17 mouse cellular contexts compared by ENCODE assay signal in the genomic region with DNA sequence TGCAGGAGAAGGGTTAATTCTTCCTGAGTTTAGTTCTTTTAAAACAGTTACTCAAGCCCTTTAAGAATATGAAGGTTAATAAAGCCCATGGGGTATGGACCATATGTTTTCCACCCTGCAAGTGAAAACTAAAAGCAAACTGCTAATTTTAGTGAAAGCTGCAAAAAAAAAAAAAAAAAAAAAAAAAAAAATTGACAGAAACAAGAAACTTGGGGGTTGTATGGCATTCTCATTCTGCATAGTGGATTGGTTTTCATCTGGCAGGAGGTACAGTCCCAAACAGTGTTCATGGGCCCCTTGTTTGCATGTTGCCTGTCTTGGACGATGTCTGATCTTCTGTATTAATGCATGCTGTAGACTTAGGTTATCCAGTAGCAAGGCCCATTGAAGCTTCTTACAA.
"Had no signal": no experiment of that assay in that cellular context is flagged by ENCODE, and none has a peak within 500 bp of the region (broad histone marks: within the 10 kb centered on the region; RNA-seq: fewer than 3 reads in every experiment).

No protein-coding gene starts in this region.

- H3K4me1 ChIP-seq: neural tube, embryonic 12.5 days; neural tube, embryonic 13.5 days; neural tube, embryonic 15.5 days; stomach, embryonic 15.5 days had no signal

- H3K9ac ChIP-seq: neural tube, embryonic 12.5 days; neural tube, embryonic 13.5 days; neural tube, embryonic 15.5 days; stomach, embryonic 15.5 days had no signal

- H3K36me3 ChIP-seq: neural tube, embryonic 12.5 days; neural tube, embryonic 13.5 days; neural tube, embryonic 15.5 days; stomach, embryonic 15.5 days had no signal

- H3K9me3 ChIP-seq: neural tube, embryonic 12.5 days; neural tube, embryonic 13.5 days; neural tube, embryonic 15.5 days; stomach, embryonic 15.5 days had no signal

- H3K4me2 ChIP-seq: neural tube, embryonic 12.5 days; neural tube, embryonic 13.5 days; neural tube, embryonic 15.5 days; stomach, embryonic 15.5 days had no signal

- H3K27ac ChIP-seq: neural tube, embryonic 12.5 days; neural tube, embryonic 13.5 days; neural tube, embryonic 15.5 days; stomach, embryonic 15.5 days; stomach, postnatal 0 days had no signal

- H3K27me3 ChIP-seq: neural tube, embryonic 12.5 days; neural tube, embryonic 13.5 days; neural tube, embryonic 15.5 days; stomach, embryonic 15.5 days had no signal

- DNase-seq: retina, postnatal 1 day; right cerebral cortex, adult 18-20 months; right cerebral cortex, postnatal 14 days; right cerebral cortex, postnatal 25 days; right cerebral cortex, postnatal 4 days; spleen, adult 18-20 months; thymus, adult 18-20 months; thymus, adult 2 months; thymus, postnatal 14 days; thymus, postnatal 25 days; thymus, postnatal 36 days; thymus, postnatal 4 days had no signal

- H3K4me3 ChIP-seq: neural tube, embryonic 12.5 days; neural tube, embryonic 13.5 days; neural tube, embryonic 15.5 days; stomach, embryonic 15.5 days had no signal
